Mouse (Mus musculus) liver, adult 2 months (tissue): ENCODE results near the gene Medag. TPM values are rescaled to one million over a fixed set of nuclear protein-coding genes. Genes with fewer than 3 reads are reported as not detected.

Experiments used
- DNase-seq: peaks from one replicate; pipeline ENCODE4 v3.0.0-alpha.2; 2011; ENCODE audit warnings: low read depth, low spot score; ENCODE audit errors: extremely low read depth
- H3K27ac ChIP-seq: fragments of 200-500 bp; replicated peaks from 2 replicates; pipeline ENCODE4 v1.5.1; 2012; ENCODE audit warnings: low read depth, mild to moderate bottlenecking, control low read depth, inconsistent platforms, low read length; ENCODE audit not compliant: insufficient read depth
- H3K27me3 ChIP-seq: fragments of 200-500 bp; 2 replicates; pipeline ENCODE4 v1.6.1; 2012; ENCODE audit warnings: mild to moderate bottlenecking, moderate library complexity, low read length, inconsistent platforms; ENCODE audit not compliant: control insufficient read depth, insufficient read depth
- H3K36me3 ChIP-seq: fragments of 200-500 bp; 2 replicates; pipeline ENCODE4 v1.6.1; 2012; ENCODE audit warnings: low read length, inconsistent platforms; ENCODE audit not compliant: control insufficient read depth, insufficient read depth
- H3K4me1 ChIP-seq: fragments of 200-500 bp; 2 replicates; pipeline ENCODE4 v1.6.1; 2011; ENCODE audit warnings: low read length; ENCODE audit not compliant: control insufficient read depth, insufficient read depth
- H3K4me3 ChIP-seq: fragments of 200-500 bp; 2 replicates; pipeline ENCODE4 v1.5.1; 2011; ENCODE audit warnings: low read depth, mild to moderate bottlenecking, control low read depth, low read length, moderate library complexity; ENCODE audit not compliant: insufficient read depth
- H3K79me2 ChIP-seq: fragments of 200-500 bp; 2 replicates; pipeline ENCODE4 v1.6.1; 2012; ENCODE audit warnings: inconsistent platforms, mild to moderate bottlenecking, low read length, moderate library complexity; ENCODE audit not compliant: control insufficient read depth, insufficient read depth
- H3K9ac ChIP-seq: fragments of 200-500 bp; 2 replicates; pipeline ENCODE4 v1.6.1; 2012; ENCODE audit warnings: low read depth, mild to moderate bottlenecking, control low read depth, inconsistent platforms, low read length
- CTCF ChIP-seq: fragments of 200-500 bp; IDR thresholded peaks from 2 replicates; pipeline ENCODE4 v1.5.1; 2011; ENCODE audit warnings: low read depth, low read length, control low read depth
- POLR2A ChIP-seq: fragments of 200-500 bp; IDR thresholded peaks from 2 replicates; pipeline ENCODE4 v1.6.1; 2011; ENCODE audit warnings: low read length, control low read depth; ENCODE audit not compliant: insufficient read depth; ENCODE audit errors: extremely low read depth
- WGBS: fragments of 180-500 bp; shearing (Covaris S2); methylation state at CpG from one replicate; pipeline ENCODE4 v1.1.7; 2018; 5-methylcytosine and 5-hydroxymethylcytosine counted together
- polyA plus RNA-seq: library from polyadenylated mRNA; depleted of rRNA; stranded (reverse); fragments of >200 nt; gene quantifications from 2 replicates; pipeline ENCODE4 v1.2.3, GENCODE M21; 2012
- total RNA-seq: library from RNA; depleted of rRNA; stranded (reverse); fragments of >200 nt; gene quantifications from 2 replicates; pipeline ENCODE4 v1.2.3, GENCODE M21; 2014

Medag gene
- total and polyA plus RNA-seq, 2 experiments = 0.18 to 0.21 TPM

DNA sequence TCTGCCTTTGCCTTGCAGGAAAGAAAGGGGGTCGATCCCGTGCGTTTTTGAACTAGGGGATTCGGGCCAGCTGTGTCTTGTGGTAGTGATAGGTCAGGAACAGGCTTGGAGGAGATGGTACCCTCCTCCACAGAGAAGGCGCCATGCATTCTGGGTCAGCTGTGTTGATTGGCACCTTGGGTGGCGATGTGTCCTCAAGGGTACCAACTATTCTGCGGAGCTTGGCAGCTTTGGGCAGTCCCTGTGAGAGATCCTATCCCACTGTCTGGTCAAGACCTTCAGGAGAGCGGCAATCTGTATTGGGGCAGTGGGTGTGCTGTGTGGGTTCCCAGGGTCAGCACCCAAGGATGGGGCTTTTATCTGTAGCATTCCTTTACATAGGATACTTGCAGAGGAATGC, 31.7 kb upstream of the Medag start:
- H3K9ac ChIP-seq = no peak overlapping the region
- H3K79me2 ChIP-seq = no peaks in the 10 kb centered on the region
- H3K27me3 ChIP-seq = no peaks in the 10 kb centered on the region
- H3K36me3 ChIP-seq = no peaks in the 10 kb centered on the region
- H3K27ac ChIP-seq = no peak overlapping the region
- no peak for DNase-seq
- H3K4me1 ChIP-seq = no peaks in the 10 kb centered on the region
- 93% methylated on average over 8 of the region's 8 CpGs for WGBS
- TF ChIP-seq CTCF = no peak
- no peak for TF ChIP-seq POLR2A
- H3K4me3 ChIP-seq = no peak overlapping the region

- no peaks in the 10 kb centered on the region for H3K4me1 ChIP-seq
- no peak overlapping the region for H3K9ac ChIP-seq
- H3K36me3 ChIP-seq = no peaks in the 10 kb centered on the region
- TF ChIP-seq POLR2A = no peak
- no peak for TF ChIP-seq CTCF
- no peak overlapping the region for H3K27ac ChIP-seq
- no peak overlapping the region for H3K4me3 ChIP-seq
- H3K27me3 ChIP-seq = no peaks in the 10 kb centered on the region
- no peaks in the 10 kb centered on the region for H3K79me2 ChIP-seq
- DNase-seq = no peak
- WGBS = 63% methylated on average over 8 of the region's 8 CpGs
Measured at GRCm38 (mm10) chr5:149380388-149380916, 31.1 kb upstream of the Medag start.

DNA sequence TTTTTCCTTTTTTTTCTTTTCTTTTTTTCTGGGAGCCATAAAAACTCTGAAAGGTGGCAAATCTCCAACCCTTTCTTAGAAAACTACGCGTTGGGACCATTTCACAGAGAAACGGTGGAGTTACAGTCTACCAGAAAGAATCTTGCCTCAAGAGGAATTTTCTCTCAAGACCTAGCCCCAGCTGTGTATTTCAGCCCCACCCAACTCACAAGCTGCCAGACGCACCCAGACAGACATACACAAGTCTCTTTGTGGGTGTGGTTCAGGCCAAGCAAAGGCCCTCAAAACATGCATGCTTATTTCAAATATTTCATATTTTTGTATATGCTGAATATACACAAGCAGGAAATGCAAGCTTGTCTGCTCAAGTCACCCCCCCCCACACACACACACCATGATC, 29.6 kb upstream of the Medag start:
- DNase-seq = no peak
- Histone ChIP-seq H3K79me2 (no peaks in the 10 kb centered on the region), H3K27ac (no peak overlapping the region), H3K4me3 (no peak overlapping the region), H3K4me1 (no peaks in the 10 kb centered on the region), H3K9ac (no peak overlapping the region), H3K36me3 (no peaks in the 10 kb centered on the region), H3K27me3 (no peaks in the 10 kb centered on the region)
- 86% methylated on average over 4 of the region's 4 CpGs for WGBS
- TF ChIP-seq CTCF (no peak), POLR2A (no peak)

- H3K9ac ChIP-seq = no peak overlapping the region
- DNase-seq = no peak
- H3K36me3 ChIP-seq = no peaks in the 10 kb centered on the region
- 86% methylated on average over 5 of the region's 5 CpGs for whole genome bisulfite sequencing
- no peaks in the 10 kb centered on the region for H3K27me3 ChIP-seq
- TF ChIP-seq POLR2A (no peak), CTCF (no peak)
- H3K79me2 ChIP-seq = no peaks in the 10 kb centered on the region
- H3K27ac ChIP-seq = no peak overlapping the region
- H3K4me3 ChIP-seq = no peak overlapping the region
- no peaks in the 10 kb centered on the region for H3K4me1 ChIP-seq
Measured at GRCm38 (mm10) chr5:149382601-149383000, 28.9 kb upstream of the Medag start.

GRCm38 (mm10) chr5:149385228-149385961, 26.2 kb upstream of the Medag start:
- Histone ChIP-seq H3K4me1 (no peaks in the 10 kb centered on the region), H3K4me3 (no peak overlapping the region), H3K79me2 (no peaks in the 10 kb centered on the region), H3K27ac (no peak overlapping the region), H3K27me3 (no peaks in the 10 kb centered on the region), H3K36me3 (no peaks in the 10 kb centered on the region), H3K9ac (no peak overlapping the region)
- DNase-seq = no peak
- WGBS = 91% methylated on average over 7 of the region's 7 CpGs
- TF ChIP-seq POLR2A (no peak), CTCF (no peak)

- no peaks in the 10 kb centered on the region for H3K79me2 ChIP-seq
- H3K4me1 ChIP-seq = no peaks in the 10 kb centered on the region
- H3K27ac ChIP-seq = no peak overlapping the region
- no peak overlapping the region for H3K4me3 ChIP-seq
- WGBS = 72% methylated on average over 5 of the region's 5 CpGs
- no peak for TF ChIP-seq POLR2A
- no peaks in the 10 kb centered on the region for H3K36me3 ChIP-seq
- H3K9ac ChIP-seq = no peak overlapping the region
- DNase-seq = no peak
- H3K27me3 ChIP-seq = no peaks in the 10 kb centered on the region
Measured at GRCm38 (mm10) chr5:149386294-149386850, 25.2 kb upstream of the Medag start.
